Mouse (Mus musculus) intestine, embryonic 14.5 days (tissue): ENCODE measurements at regions not wholly inside any gene's neighbourhood (a gene's known extent, or its start where the extent isn't known, plus 50 kb on each side); places are given as distances from the start of the nearest gene placed in this dataset.
A peak's percentile ranks its signal among the peaks of the same experiment; 100 is the strongest.
"Not testable (repeated sequence)": the region's sequence is repeated elsewhere in the genome, so short reads cannot be mapped to it uniquely, and the experiment has no call there.

Source experiments
- ATAC-seq: fragments of 200-750 bp; cut with Nextera tagmentation; replicated peaks from 2 replicates; pipeline ENCODE4 v1.8.0; 2017; ENCODE audit warnings: low read depth, moderate number of reproducible peaks, moderate TSS enrichment, moderate library complexity; ENCODE audit not compliant: low FRiP score, low TSS enrichment
- DNase-seq: peaks from one replicate; pipeline ENCODE4 v3.0.0-alpha.2; 2018; ENCODE audit warnings: low spot score
- H3K27ac ChIP-seq: fragments of 300-500 bp; sonication (generic); 2 replicates; pipeline ENCODE4 v1.5.1; 2014; ENCODE audit warnings: low read depth, mild to moderate bottlenecking, control low read depth
- H3K27me3 ChIP-seq: fragments of 300-500 bp; sonication (generic); replicated peaks from 2 replicates; pipeline ENCODE4 v1.6.1; 2014; ENCODE audit warnings: low read length, control low read depth; ENCODE audit not compliant: control insufficient read depth, insufficient read depth
- H3K36me3 ChIP-seq: fragments of 300-500 bp; sonication (generic); 2 replicates; pipeline ENCODE4 v1.6.1; 2014; ENCODE audit warnings: low read length, control low read depth; ENCODE audit not compliant: control insufficient read depth, insufficient read depth
- H3K4me1 ChIP-seq: fragments of 300-500 bp; sonication (generic); replicated peaks from 2 replicates; pipeline ENCODE4 v1.6.1; 2014; ENCODE audit warnings: low read length, control low read depth, mixed read lengths; ENCODE audit not compliant: control insufficient read depth, insufficient read depth
- H3K4me2 ChIP-seq: fragments of 300-500 bp; sonication (generic); 2 replicates; pipeline ENCODE4 v1.6.1; 2014; ENCODE audit warnings: low read length
- H3K4me3 ChIP-seq: fragments of 300-500 bp; sonication (generic); 2 replicates; pipeline ENCODE4 v1.5.1; 2014; ENCODE audit warnings: low read depth, low read length, control low read depth, mixed read lengths
- H3K9ac ChIP-seq: fragments of 300-500 bp; sonication (generic); 2 replicates; pipeline ENCODE4 v1.6.1; 2014; ENCODE audit warnings: mild to moderate bottlenecking, low read length
- H3K9me3 ChIP-seq: fragments of 300-500 bp; sonication (generic); 2 replicates; pipeline ENCODE4 v1.6.1; 2016; ENCODE audit warnings: low read length, control low read depth; ENCODE audit not compliant: control insufficient read depth
- WGBS: fragments of 180-500 bp; shearing (Covaris S2); extraction: QIAGEN DNeasy Blood & Tissue Kit; methylation state at CpG from one replicate; pipeline ENCODE4 v1.1.7; 2014; 5-methylcytosine and 5-hydroxymethylcytosine counted together

DNA sequence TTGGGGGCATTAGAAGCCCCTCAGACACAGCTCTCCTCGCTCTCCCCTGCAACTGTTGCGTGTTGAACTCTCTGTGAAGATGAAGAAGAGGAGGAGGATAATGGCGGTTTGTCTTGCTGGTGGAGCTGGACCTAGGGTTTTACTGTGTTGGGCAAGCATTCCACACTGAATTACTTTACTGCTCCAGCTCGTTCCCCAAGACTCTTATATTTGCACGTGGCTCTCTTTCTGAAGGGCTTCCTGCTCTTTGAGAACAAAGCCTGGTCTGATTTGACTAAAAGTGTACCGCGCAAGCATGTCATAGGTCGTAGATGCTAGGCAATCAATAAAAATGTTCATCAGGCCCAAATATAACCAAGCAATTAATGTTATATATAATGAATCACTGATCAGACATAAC lies 509.1 kb downstream of the Zfp704 start:
- H3K27ac ChIP-seq, result peak overlapping the region; percentile 38; the same call in 1 of the 2 replicates
- peaks cover 3% of the 10 kb centered on the region; the same call in 1 of the 2 replicates for H3K4me1 ChIP-seq
- no peak overlapping the region for H3K9ac ChIP-seq
- H3K27me3 ChIP-seq, result no peaks in the 10 kb centered on the region
- no peak overlapping the region for H3K4me3 ChIP-seq
- ATAC-seq, result no peak
- no peaks in the 10 kb centered on the region for H3K9me3 ChIP-seq
- DNase-seq, result no peak
- no peak overlapping the region for H3K4me2 ChIP-seq
- 60% methylated on average over 8 of the region's 8 CpGs for WGBS
- H3K36me3 ChIP-seq, result no peaks in the 10 kb centered on the region

DNA sequence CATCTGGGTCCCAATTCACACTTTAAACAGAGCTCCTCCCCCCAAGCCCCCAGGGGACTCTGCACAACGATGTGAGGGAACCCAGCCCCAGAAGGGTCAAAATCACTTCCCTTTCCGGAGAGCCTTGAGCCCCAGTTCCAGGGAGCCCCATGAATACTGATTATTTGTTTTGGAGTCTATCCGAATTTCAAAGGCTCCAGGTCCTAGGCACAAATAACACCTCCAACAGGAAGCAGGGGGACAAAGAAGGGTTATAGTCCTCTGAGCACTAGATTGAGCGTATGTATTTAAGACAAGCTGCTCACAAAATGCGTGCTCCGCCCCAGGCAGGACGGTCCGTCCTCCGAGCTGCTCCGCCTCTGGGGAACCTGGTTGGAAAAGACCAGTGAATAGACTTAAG lies 511.4 kb downstream of the Zfp704 start:
- DNase-seq (no peak), ATAC-seq (no peak)
- Histone ChIP-seq H3K27me3 (no peaks in the 10 kb centered on the region), H3K36me3 (no peaks in the 10 kb centered on the region), H3K4me1 (no peaks in the 10 kb centered on the region), H3K9ac (no peak overlapping the region), H3K9me3 (no peaks in the 10 kb centered on the region), H3K27ac (no peak overlapping the region), H3K4me2 (no peak overlapping the region), H3K4me3 (no peak overlapping the region)
- WGBS, result 85% methylated on average over 10 of the region's 10 CpGs

DNA sequence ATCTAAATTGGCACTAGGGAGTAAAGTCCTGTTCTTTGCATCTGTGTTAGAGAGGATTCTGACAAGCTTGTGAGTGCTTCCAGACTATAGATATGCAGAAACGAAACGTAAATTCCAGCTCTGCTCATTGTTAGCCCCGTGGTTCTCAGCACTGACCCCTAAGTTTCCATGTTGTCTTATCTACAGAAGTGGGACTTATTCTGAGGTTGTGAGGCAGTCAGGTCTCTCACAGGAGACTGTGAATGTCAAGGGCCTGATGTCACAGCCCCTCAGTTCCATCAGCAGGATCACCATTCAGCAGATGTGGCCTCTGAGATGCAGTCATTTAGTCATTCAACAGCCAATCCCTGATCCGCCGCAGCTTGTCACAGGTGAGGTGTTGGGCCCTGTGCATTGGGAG lies 525.8 kb downstream of the Zfp704 start:
- H3K36me3 ChIP-seq, result no peaks in the 10 kb centered on the region
- H3K4me3 ChIP-seq, result no peak overlapping the region
- no peak overlapping the region for H3K27ac ChIP-seq
- no peak overlapping the region for H3K4me2 ChIP-seq
- no peaks in the 10 kb centered on the region for H3K9me3 ChIP-seq
- ATAC-seq, result no peak
- WGBS, result 74% methylated on average over 5 of the region's 5 CpGs
- no peak for DNase-seq
- 0 out of 2 replicates have a peak, but pooled peaks cover 7% of the 10 kb centered on the region for H3K4me1 ChIP-seq
- no peak overlapping the region for H3K9ac ChIP-seq
- H3K27me3 ChIP-seq, result no peaks in the 10 kb centered on the region

DNA sequence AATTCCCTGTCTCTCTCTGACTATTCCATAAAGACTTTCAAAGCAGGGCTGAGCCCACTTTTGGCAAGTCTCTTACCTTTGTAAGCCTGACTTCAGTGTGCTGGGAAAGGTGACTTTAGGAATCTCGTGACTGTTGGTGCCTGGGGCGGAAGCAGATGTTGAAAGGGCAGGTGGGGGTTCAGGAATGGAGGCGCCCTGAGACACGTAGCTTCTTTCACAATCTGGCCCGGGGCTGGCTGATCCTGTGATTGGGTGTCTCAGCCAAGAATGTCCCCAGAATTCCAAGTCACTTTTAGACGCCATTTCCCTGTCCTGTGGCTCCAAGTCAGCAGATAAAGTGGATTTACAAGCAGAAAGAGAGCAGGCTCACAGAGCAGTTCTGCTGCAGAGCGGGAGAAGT lies 527.8 kb downstream of the Zfp704 start:
- Histone ChIP-seq H3K4me2 (no peak overlapping the region), H3K9me3 (no peaks in the 10 kb centered on the region), H3K27me3 (no peaks in the 10 kb centered on the region), H3K4me1 (0 out of 2 replicates have a peak, but pooled peaks cover 4% of the 10 kb centered on the region), H3K4me3 (no peak overlapping the region), H3K9ac (no peak overlapping the region), H3K27ac (no peak overlapping the region), H3K36me3 (no peaks in the 10 kb centered on the region)
- DNase-seq (no peak), ATAC-seq (no peak)
- 71% methylated on average over 7 of the region's 7 CpGs for WGBS

DNA sequence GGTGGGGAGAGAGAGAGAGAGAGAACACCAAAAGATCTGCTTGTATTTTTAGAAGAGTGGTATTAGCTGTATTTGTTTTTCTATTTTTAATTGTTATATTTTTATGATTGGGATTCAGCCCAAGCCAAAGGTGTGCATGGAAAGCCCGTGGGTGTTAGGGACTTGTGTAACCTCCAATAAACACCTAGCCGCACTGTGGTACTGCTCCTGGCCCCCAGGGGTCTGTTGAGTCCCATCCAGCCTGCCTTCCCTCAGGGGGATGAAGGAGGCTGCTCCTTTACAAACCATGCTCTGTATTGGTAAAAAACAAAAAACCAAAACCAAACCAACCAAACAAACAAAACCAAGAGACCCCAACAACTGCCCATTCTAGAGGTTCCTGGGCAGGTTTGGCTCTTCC lies 531.7 kb downstream of the Zfp704 start:
- no peak for ATAC-seq
- WGBS, result 74% methylated on average over 2 of the region's 2 CpGs
- Histone ChIP-seq H3K4me1 (no peaks in the 10 kb centered on the region), H3K36me3 (no peaks in the 10 kb centered on the region), H3K27ac (no peak overlapping the region), H3K9me3 (no peaks in the 10 kb centered on the region), H3K27me3 (no peaks in the 10 kb centered on the region), H3K9ac (no peak overlapping the region), H3K4me3 (no peak overlapping the region), H3K4me2 (no peak overlapping the region)
- no peak for DNase-seq

DNA sequence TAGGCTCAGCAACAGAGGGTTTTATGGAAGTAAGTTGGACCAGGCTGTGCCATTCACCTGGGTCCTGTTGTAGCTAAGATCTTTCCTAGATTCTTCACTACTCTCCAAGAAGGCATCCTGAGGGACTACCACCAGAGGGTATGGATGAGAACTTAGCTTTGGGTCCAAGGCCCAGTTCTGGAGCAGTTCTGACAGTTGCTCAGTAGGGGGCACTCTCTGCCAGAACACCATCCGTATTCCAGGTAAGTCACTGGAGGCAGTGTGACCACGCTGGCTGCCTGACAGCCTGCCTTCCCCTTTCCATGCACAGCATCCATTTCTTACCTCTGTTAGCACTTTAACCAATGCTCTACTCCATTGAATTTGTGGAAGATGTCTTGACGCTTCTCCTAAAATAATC lies 533.2 kb downstream of the Zfp704 start:
- peak; percentile 82 for DNase-seq
- Histone ChIP-seq H3K36me3 (no peaks in the 10 kb centered on the region), H3K4me1 (no peaks in the 10 kb centered on the region), H3K27ac (no peak overlapping the region), H3K9ac (no peak overlapping the region), H3K9me3 (no peaks in the 10 kb centered on the region), H3K4me2 (no peak overlapping the region), H3K4me3 (no peak overlapping the region), H3K27me3 (no peaks in the 10 kb centered on the region)
- WGBS, result 22% methylated on average over 3 of the region's 3 CpGs
- peak; percentile 50; the same call in 1 of the 2 replicates for ATAC-seq

DNA sequence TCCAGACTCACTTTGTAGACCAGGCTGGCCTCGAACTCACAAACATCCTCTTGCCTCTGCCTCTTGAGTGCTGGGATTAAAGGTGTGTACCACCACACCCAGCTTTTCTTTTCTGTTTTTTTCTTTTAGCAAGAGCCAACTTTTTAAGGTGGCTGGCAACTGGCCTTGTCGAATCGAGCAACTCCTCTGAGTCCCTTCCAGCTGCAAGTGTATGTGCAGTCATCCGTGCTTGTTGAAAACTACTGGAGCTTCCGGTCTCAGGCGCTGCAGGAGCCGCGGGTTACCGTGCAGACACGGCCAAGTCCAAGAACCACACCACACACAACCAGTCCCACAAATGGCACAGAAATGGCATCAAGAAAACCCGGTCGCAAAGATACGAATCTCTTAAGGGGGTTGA lies 537.4 kb downstream of the Zfp704 start:
- H3K4me2 ChIP-seq, H3K4me1 ChIP-seq, H3K27ac ChIP-seq, H3K36me3 ChIP-seq, H3K9me3 ChIP-seq, DNase-seq, H3K27me3 ChIP-seq, H3K9ac ChIP-seq, H3K4me3 ChIP-seq, ATAC-seq: not testable (repeated sequence)
- 91% methylated on average over 13 of the region's 13 CpGs for WGBS

DNA sequence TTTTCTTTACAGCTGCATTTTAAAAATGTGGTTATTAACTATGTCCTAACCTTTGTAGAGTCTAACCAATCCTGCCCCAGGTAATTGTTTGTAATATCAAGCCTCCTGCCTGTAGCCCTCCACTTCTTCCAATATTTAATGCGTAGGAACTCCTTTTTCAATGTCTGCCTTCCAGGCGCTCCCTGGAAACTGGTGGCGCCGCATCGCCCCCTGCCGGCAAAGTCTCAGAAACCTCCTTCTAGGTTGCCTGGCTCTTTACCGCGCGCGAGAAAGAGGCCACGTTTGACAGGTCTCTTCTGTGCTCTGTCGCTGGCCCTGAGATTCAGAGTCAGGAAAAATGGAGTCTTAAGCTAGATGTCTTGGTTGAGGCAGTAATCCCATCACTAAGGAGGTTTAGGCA lies 542.8 kb downstream of the Zfp704 start:
- Histone ChIP-seq H3K4me1 (no peaks in the 10 kb centered on the region), H3K9me3 (no peaks in the 10 kb centered on the region), H3K4me2 (no peak overlapping the region), H3K4me3 (no peak overlapping the region), H3K27ac (no peak overlapping the region), H3K9ac (no peak overlapping the region), H3K27me3 (no peaks in the 10 kb centered on the region), H3K36me3 (no peaks in the 10 kb centered on the region)
- no peak for ATAC-seq
- DNase-seq, result peak; percentile 94
- 2% methylated on average over 12 of the region's 12 CpGs for WGBS

DNA sequence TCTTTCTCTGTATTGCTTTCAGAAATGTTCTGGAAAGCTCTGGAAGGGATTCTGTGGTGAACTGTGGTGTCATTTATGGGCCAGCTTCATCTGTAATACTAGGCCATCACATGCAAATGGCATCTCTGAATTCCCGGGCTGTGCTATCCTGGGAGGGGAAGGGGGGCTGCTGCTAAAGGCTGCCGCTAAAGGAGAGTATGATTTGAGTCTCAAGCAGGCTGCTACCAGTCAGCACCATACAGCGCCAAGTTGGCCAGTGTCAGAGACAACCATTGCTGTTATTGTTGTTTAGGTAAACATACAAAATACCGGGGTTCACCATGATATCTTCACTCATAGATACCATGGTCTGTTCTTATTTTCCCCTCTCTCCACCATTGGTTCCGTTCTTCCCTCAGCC lies 543.5 kb downstream of the Zfp704 start:
- no peak overlapping the region for H3K4me2 ChIP-seq
- no peaks in the 10 kb centered on the region for H3K4me1 ChIP-seq
- no peak overlapping the region for H3K9ac ChIP-seq
- H3K27me3 ChIP-seq, result no peaks in the 10 kb centered on the region
- H3K36me3 ChIP-seq, result no peaks in the 10 kb centered on the region
- DNase-seq (no peak), ATAC-seq (no peak)
- 84% methylated on average over 5 of the region's 5 CpGs for WGBS
- no peaks in the 10 kb centered on the region for H3K9me3 ChIP-seq
- H3K4me3 ChIP-seq, result no peak overlapping the region
- no peak overlapping the region for H3K27ac ChIP-seq
